Mouse (Mus musculus) liver, postnatal 0 days (tissue): ENCODE results near the gene Cysrt1.

Experiments
- CTCF ChIP-seq: sonication (generic); IDR thresholded peaks from 2 replicates; pipeline ENCODE4 v1.5.1; 2016; ENCODE audit warnings: antibody characterized with exemption, low read depth
- EP300 ChIP-seq: IDR thresholded peaks from 2 replicates; pipeline ENCODE4 v1.6.1; 2016; ENCODE audit warnings: antibody characterized with exemption, low read depth, mild to moderate bottlenecking

GRCm38 (mm10) chr2:25234551-25235220 lies 7.6 kb downstream of the Cysrt1 start:
- TF ChIP-seq CTCF = no peak
- no peak for TF ChIP-seq EP300
